Mouse (Mus musculus) embryonic stem cell, embryonic (primary cell): ENCODE results near the gene Olfr372.
"Not testable (repeated sequence)": the region's sequence is repeated elsewhere in the genome, so short reads cannot be mapped to it uniquely, and the experiment has no call there.

ENCODE experiments used
- CTCF ChIA-PET, 4 experiments: fragments of 300-600 bp in 2 of 4; fragments of 350-600 bp in 2 of 4; sonication (Branson Sonifier 250); formaldehyde crosslinking; loops; one replicate each; lab custom pipeline; 2022; ENCODE audit warnings: inconsistent platforms in 2 of 4; lab: Charles Lee
- POLR2A ChIA-PET, 4 experiments: fragments of 300-600 bp in 2 of 4; fragments of 350-600 bp in 2 of 4; sonication (Branson Sonifier 250); formaldehyde crosslinking; loops; one replicate each; lab custom pipeline; 2022; ENCODE audit warnings: antibody characterized with exemption in 4 of 4, inconsistent platforms in 1 of 4; lab: Charles Lee

The Olfr372 gene

DNA sequence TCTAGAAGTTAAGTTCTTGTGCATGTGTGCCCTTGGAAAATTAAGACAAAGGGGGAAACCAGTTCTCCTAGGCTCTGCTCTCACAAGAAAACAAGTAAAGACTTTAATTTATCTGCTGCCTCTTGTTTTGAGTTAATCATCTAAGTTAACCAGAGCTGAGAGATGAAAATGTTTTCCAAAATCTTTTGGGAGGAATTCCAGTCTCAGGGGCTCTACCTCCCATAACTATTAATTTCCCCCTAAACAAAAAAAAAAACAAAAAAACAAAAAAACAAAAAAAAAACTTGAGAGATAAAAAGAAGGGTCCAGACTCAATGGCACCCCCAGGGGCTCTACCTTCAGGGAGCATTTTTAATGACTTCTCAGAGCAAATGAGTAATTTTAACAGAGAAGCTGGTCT is 41.9 kb downstream of the Olfr372 start, which contains the start of gene Olfr373:
Olfr373 (plus strand) TSS at position 301 of the 400 bp plus-strand sequence.
- POLR2A ChIA-PET, CTCF ChIA-PET: not testable (repeated sequence)

- ChIA-PET POLR2A (no interaction called here), CTCF (interaction anchor here in 2 of 4 experiments (0.6 to 1.0 kb wide), 2 partner anchors 96 to 173 kb away, joined by 3 to 4 read pairs; no protein-coding TSS in a partner anchor)
Measured at GRCm38 (mm10) chr8:72084744-72085143, 43.7 kb downstream of the Olfr372 start.

GRCm38 (mm10) chr8:72087611-72088010 is 46.6 kb downstream of the Olfr372 start:
- CTCF ChIA-PET, result interaction anchor here (0.6 to 1.3 kb wide), 5 partner anchors 17 to 170 kb away, joined by 3 to 5 read pairs (median 4); no protein-coding TSS in a partner anchor
- POLR2A ChIA-PET, result not testable (repeated sequence)

GRCm38 (mm10) chr8:72096721-72097120 is 55.7 kb downstream of the Olfr372 start:
- CTCF ChIA-PET, result not testable (repeated sequence)
- POLR2A ChIA-PET, result interaction anchor here in 1 of 4 experiments (0.9 kb wide), 1 partner anchor 42 kb away, joined by 3 read pairs; no protein-coding TSS in a partner anchor

DNA sequence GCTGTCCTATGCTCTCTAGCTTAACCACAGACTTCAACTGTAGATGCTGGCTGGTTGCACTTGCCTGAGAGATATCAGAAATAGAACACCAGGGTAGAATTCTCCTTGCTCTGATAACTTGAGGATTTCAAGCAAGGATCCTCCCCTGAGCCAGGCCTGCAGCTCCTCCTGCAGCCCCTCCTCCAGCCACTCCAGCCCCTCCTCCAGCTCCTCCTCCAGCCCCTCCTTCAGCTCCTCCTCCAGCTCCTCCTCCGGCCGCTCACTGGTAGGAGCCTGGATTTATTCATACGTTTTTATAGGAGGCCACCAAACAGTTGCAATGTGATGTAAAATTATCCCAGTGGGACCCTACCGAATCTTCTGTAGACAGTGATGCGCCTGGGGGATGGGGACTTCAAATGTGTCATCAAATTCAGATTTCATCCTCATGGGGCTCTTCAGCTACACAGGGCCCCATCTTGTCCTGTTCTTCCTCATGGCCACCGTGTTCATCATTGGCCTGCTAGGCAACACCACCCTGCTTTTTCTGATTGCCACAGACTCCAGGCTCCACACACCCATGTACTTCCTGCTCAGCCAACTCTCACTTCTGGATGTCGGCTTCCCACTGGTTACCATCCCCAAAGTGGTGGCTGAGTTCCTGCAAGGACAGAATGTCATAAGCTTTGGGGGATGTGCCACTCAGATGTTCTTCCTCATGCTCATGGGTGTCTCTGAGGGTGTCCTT is 58.5 kb downstream of the Olfr372 start:
- ChIA-PET POLR2A (interaction anchor here in 2 of 4 experiments (0.5 to 1.1 kb wide), 14 partner anchors 8 to 540 kb away, joined by 3 to 7 read pairs (median 4); partner anchors contain the start of genes Ap1m1 (in 1 of the 2), Fam32a (in 1 of the 2), Hsh2d (in 1 of the 2) and Tmem221 (in 1 of the 2)), CTCF (interaction anchor here in 2 of 4 experiments (0.7 to 1.0 kb wide), 6 partner anchors 95 to 181 kb away, joined by 3 to 6 read pairs (median 3); partner anchors contain the start of gene Ap1m1 (in 1 of the 2))

DNA sequence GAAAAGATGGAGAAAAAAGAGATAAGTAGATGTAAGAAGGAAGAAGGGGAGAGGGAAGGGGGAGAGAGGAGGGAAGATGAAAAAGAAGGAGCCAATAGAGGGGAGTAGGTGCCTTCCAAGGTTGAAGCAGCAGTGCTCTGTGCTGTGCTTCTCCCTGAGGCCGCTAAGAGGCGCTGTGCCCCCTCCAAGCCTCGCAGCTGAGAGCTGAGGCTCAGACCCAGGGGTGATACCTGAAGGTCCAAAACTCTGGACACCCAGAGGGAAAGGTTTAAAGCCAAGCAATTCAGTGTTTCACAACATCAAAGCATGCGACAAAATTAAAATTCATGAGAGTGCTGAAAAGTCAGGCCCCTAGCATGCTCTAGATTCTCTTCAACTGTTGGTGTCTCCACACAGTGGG is 64.1 kb downstream of the Olfr372 start:
- POLR2A ChIA-PET, result interaction anchor here (0.7 to 2.2 kb wide), 6 partner anchors 18 to 135 kb away, joined by 3 to 7 read pairs (median 4); partner anchors contain the start of gene Ap1m1 (in 2 of the 4)
- CTCF ChIA-PET, result interaction anchor here (0.6 to 2.0 kb wide), 20 partner anchors 9 to 388 kb away, joined by 3 to 10 read pairs (median 4); partner anchors contain the start of genes Ap1m1 (in 1 of the 4), Fam32a (in 1 of the 4) and Hsh2d (in 1 of the 4)

GRCm38 (mm10) chr8:72106740-72107139 is 65.7 kb downstream of the Olfr372 start, which contains the start of gene Olfr374:
Olfr374 (plus strand) TSS chr8:72107040.
- CTCF ChIA-PET, result interaction anchor here in 2 of 4 experiments (0.6 to 1.8 kb wide), 5 partner anchors 8 to 419 kb away, joined by 3 to 10 read pairs (median 5); no protein-coding TSS in a partner anchor
- POLR2A ChIA-PET, result interaction anchor here in 2 of 4 experiments (0.6 to 2.2 kb wide), 5 partner anchors 8 to 133 kb away, joined by 3 to 7 read pairs (median 3); partner anchors contain the start of genes Ap1m1 (in 1 of the 2), Gm11034 (in 1 of the 2) and Tpm4 (in 1 of the 2)
